Mouse (Mus musculus): ENCODE data around the gene Gys2. TPM values are rescaled to one million over a fixed set of nuclear protein-coding genes. Genes with fewer than 3 reads are reported as not detected.

Gene Gys2
- polyA plus RNA-seq, 1 experiment from 2014 or later = 0.07 TPM

DNA sequence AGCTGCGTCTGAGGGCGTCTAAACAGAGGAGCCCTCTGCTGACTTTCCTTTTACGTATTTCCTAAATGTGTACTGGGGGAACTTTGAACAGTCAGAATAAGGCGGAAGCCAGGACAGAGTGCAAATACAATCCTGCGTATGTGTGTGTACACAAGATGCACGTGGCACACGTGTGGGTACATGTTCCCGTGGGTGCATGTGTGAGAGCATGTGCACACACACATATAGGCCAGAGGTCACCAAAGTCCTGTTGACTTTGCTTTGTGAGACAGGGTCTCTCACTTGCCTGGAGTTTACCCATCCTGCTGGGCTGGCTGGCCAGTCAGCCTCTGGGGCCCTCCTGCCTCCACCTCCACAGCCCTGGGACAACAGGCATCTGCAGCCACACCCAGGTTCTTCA, 1.8 kb downstream of the Gys2 start:
- H3K9me3 ChIP-seq (ENCODE audit: control insufficient read depth, low read length) = no peaks in the 10 kb centered on the region
- peak; percentile 54 for DNase-seq (ENCODE audit: low spot score)
- no peak overlapping the region for H3K4me3 ChIP-seq (ENCODE audit: low read depth, low read length)
- no peak overlapping the region for H3K27ac ChIP-seq (replicated peaks)
- H3K4me2 ChIP-seq (replicated peaks; ENCODE audit: low read depth) = no peak overlapping the region
- H3K36me3 ChIP-seq (ENCODE audit: control insufficient read depth, insufficient read depth, low read length) = no peaks in the 10 kb centered on the region
- peak; percentile 90 for ATAC-seq (ENCODE audit: low FRiP score, low TSS enrichment)
- no peak overlapping the region for H3K9ac ChIP-seq (ENCODE audit: low read length)
- TF ChIP-seq EP300 (optimal IDR thresholded peaks at IDR 0.05) = no peak
- TF ChIP-seq CTCF (IDR thresholded peaks at IDR 0.05; ENCODE audit: low read depth) = no peak
- H3K4me1 ChIP-seq (replicated peaks; ENCODE audit: control insufficient read depth, insufficient read depth) = no peaks in the 10 kb centered on the region
- no peaks in the 10 kb centered on the region for H3K27me3 ChIP-seq (ENCODE audit: control insufficient read depth, insufficient read depth, low read length)
- WGBS = 59% methylated on average over 8 of the region's 8 CpGs

DNA sequence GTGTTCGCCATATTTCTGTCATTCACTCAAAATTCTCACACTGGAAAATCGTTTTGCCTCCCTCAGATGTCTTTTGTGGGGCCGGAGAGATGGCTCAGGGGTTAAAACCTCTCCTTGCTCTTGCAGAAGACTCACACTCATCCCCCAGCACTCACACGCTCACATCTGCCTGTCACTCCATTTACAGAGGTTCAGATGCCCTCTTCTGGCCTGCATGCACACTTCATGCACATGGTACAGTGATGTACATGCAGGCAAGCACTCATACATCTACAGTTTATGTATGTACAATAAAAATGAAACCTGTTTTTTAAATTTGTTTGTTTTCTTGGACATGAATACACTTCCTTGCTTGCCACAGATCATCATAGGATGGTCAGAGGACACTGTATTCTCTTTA, 3.3 kb downstream of the Gys2 start:
- DNase-seq (ENCODE audit: low spot score) = peak; percentile 28

DNA sequence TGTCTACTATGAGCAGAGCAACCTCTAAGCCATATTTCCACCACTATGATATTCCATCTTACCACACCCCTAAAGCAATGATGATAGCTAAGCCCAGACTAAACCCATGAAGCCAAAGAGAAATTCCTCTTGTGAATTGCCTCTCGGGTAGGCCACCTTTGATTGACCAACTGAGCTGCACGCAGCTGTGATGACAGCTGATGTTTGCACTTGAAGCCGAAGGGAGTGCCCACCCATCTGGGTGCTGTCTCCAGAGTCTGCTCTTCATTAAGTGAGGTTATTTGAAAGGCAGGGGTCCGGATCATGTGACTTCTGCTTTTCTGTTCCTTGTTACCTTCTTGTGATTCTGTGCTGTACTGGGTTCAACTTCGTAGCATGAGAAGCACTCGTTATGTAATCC, 10.7 kb downstream of the Gys2 start:
- DNase-seq (ENCODE audit: low spot score) (no peak), ATAC-seq (ENCODE audit: low FRiP score, low TSS enrichment) (no peak)
- no peak overlapping the region for H3K9ac ChIP-seq (ENCODE audit: low read length)
- H3K27ac ChIP-seq (replicated peaks) = no peak overlapping the region
- no peaks in the 10 kb centered on the region for H3K9me3 ChIP-seq (ENCODE audit: control insufficient read depth, low read length)
- TF ChIP-seq EP300 (optimal IDR thresholded peaks at IDR 0.05) (no peak), CTCF (IDR thresholded peaks at IDR 0.05; ENCODE audit: low read depth) (no peak)
- H3K4me1 ChIP-seq (replicated peaks; ENCODE audit: control insufficient read depth, insufficient read depth) = 0 out of 2 replicates have a peak, but pooled peaks cover 2% of the 10 kb centered on the region
- no peaks in the 10 kb centered on the region for H3K27me3 ChIP-seq (ENCODE audit: control insufficient read depth, insufficient read depth, low read length)
- H3K36me3 ChIP-seq (ENCODE audit: control insufficient read depth, insufficient read depth, low read length) = no peaks in the 10 kb centered on the region
- 71% methylated on average over 6 of the region's 6 CpGs for WGBS
- H3K4me3 ChIP-seq (ENCODE audit: low read depth, low read length) = no peak overlapping the region
- no peak overlapping the region for H3K4me2 ChIP-seq (replicated peaks; ENCODE audit: low read depth)

More for the DNA sequence above, 3.3 kb downstream of the Gys2 start:
- Histone ChIP-seq H3K9ac (ENCODE audit: low read length) (no peak overlapping the region), H3K36me3 (ENCODE audit: control insufficient read depth, insufficient read depth, low read length) (no peaks in the 10 kb centered on the region), H3K9me3 (ENCODE audit: control insufficient read depth, low read length) (no peaks in the 10 kb centered on the region), H3K4me3 (ENCODE audit: low read depth, low read length) (no peak overlapping the region), H3K4me1 (replicated peaks; ENCODE audit: control insufficient read depth, insufficient read depth) (no peaks in the 10 kb centered on the region), H3K27ac (replicated peaks) (no peak overlapping the region), H3K27me3 (ENCODE audit: control insufficient read depth, insufficient read depth, low read length) (no peaks in the 10 kb centered on the region), H3K4me2 (replicated peaks; ENCODE audit: low read depth) (no peak overlapping the region)
- TF ChIP-seq EP300 (optimal IDR thresholded peaks at IDR 0.05) (no peak), CTCF (IDR thresholded peaks at IDR 0.05; ENCODE audit: low read depth) (peak; percentile 73)
- 52% methylated on average over 4 of the region's 4 CpGs for WGBS
- peak; percentile 46; the same call in 1 of the 2 replicates for ATAC-seq (ENCODE audit: low FRiP score, low TSS enrichment)

DNA sequence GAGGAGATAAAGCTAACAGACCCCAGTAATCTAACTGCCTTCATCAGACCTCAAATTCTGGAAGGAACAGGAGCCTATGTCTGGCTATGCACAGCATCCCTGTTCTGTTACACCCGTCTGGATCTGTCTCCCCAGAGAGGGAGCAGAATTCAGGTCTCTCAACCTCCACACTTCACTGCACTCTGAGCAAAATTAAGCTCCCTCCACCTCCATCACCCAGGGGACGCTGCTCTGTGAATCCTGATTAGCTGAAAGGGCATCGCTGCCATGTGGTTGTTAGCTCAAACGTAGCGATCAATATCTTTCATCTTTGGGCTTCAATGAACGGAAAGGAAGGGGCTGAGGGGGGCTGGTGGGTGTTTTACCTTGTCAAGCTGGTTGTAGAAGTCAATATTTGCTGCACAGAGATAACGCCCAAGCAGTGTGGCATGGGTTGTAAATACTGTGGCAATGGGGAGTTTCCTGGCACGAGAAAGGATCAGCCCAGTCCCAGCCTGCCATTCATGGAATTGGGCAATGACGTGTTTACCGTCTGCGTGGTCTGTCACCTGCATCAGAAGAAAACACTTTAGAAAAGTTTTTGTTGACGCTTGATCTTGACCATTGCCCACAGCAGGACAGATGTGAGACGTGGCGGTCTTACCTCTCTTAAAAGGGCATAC, 13.8 kb downstream of the Gys2 start:
- H3K27ac ChIP-seq (replicated peaks) = no peak overlapping the region
- no peaks in the 10 kb centered on the region for H3K9me3 ChIP-seq (ENCODE audit: control insufficient read depth, low read length)
- 52% methylated on average over 14 of the region's 14 CpGs for WGBS
- no peaks in the 10 kb centered on the region for H3K36me3 ChIP-seq (ENCODE audit: control insufficient read depth, insufficient read depth, low read length)
- no peak overlapping the region for H3K4me3 ChIP-seq (ENCODE audit: low read depth, low read length)
- TF ChIP-seq CTCF (IDR thresholded peaks at IDR 0.05; ENCODE audit: low read depth) (no peak), EP300 (optimal IDR thresholded peaks at IDR 0.05) (no peak)
- peak; percentile 90 for ATAC-seq (ENCODE audit: low FRiP score, low TSS enrichment)
- DNase-seq (ENCODE audit: low spot score) = peak; percentile 41
- 0 out of 2 replicates have a peak, but pooled peaks cover 2% of the 10 kb centered on the region for H3K4me1 ChIP-seq (replicated peaks; ENCODE audit: control insufficient read depth, insufficient read depth)
- no peak overlapping the region for H3K9ac ChIP-seq (ENCODE audit: low read length)
- no peaks in the 10 kb centered on the region for H3K27me3 ChIP-seq (ENCODE audit: control insufficient read depth, insufficient read depth, low read length)
- no peak overlapping the region for H3K4me2 ChIP-seq (replicated peaks; ENCODE audit: low read depth)

DNA sequence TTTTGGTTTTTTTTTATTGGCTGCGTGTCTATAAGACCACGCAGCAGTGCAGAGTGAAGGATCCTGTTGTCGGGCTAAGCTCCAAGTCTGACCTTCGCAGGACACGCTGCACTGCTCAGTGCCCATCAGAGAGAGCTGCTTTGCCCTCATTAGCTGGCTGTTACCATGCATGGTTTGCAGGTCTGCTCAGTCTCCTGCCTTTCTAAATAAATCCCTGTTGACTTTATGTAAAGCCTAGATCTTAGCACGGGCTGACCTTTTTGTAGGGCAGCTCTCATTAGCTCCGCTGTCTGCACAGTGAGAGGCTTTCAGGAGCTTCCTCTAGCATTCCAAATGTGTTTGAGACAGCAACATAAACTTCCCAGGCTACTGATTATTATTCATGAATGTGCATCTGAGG, 14.9 kb downstream of the Gys2 start:
- Histone ChIP-seq H3K27me3 (ENCODE audit: control insufficient read depth, insufficient read depth, low read length) (no peaks in the 10 kb centered on the region), H3K9ac (ENCODE audit: low read length) (no peak overlapping the region), H3K9me3 (ENCODE audit: control insufficient read depth, low read length) (no peaks in the 10 kb centered on the region), H3K4me1 (replicated peaks; ENCODE audit: control insufficient read depth, insufficient read depth) (0 out of 2 replicates have a peak, but pooled peaks cover 2% of the 10 kb centered on the region), H3K4me3 (ENCODE audit: low read depth, low read length) (no peak overlapping the region), H3K4me2 (replicated peaks; ENCODE audit: low read depth) (no peak overlapping the region), H3K36me3 (ENCODE audit: control insufficient read depth, insufficient read depth, low read length) (no peaks in the 10 kb centered on the region), H3K27ac (replicated peaks) (no peak overlapping the region)
- TF ChIP-seq CTCF (IDR thresholded peaks at IDR 0.05; ENCODE audit: low read depth) (no peak), EP300 (optimal IDR thresholded peaks at IDR 0.05) (no peak)
- DNase-seq (ENCODE audit: low spot score) (no peak), ATAC-seq (ENCODE audit: low FRiP score, low TSS enrichment) (no peak)
- WGBS = 26% methylated on average over 7 of the region's 7 CpGs

DNA sequence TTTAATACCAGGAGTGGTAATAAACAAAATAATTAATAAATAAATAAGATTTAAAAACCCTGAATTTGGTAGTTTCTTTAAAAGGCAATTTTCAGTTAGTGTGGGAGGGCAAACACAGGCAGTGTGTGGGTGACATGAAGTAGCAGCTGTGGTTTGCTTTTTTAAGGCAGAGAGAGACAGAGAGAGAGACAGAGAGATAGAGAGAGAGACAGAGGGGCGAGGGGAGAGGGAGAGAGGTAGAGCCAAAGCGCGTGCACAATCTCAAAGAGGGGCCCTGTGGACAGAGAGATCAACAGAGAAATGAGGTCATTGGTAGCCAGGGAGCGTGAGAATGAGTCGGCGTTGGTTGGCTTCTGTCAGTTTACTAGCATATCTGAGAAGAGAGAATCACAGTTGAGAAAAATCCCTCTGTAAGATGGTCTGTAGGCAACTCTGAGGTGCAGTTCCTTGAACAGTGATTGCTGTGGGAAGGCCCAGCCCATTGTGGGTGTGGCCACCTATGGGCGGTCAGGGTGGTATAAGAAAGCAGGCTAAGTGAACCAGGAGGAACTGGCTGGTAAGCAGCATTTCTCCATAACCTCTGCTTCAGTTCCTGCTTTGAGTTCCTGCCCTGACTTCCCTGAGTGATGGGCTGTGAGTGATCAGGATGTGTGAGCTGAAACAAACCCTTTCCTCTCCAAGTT, 17.5 kb downstream of the Gys2 start:
- 64% methylated on average over 7 of the region's 7 CpGs for WGBS
- Histone ChIP-seq H3K27me3 (ENCODE audit: control insufficient read depth, insufficient read depth, low read length) (no peaks in the 10 kb centered on the region), H3K36me3 (ENCODE audit: control insufficient read depth, insufficient read depth, low read length) (no peaks in the 10 kb centered on the region), H3K4me1 (replicated peaks; ENCODE audit: control insufficient read depth, insufficient read depth) (0 out of 2 replicates have a peak, but pooled peaks cover 2% of the 10 kb centered on the region), H3K9ac (ENCODE audit: low read length) (no peak overlapping the region), H3K4me3 (ENCODE audit: low read depth, low read length) (no peak overlapping the region), H3K4me2 (replicated peaks; ENCODE audit: low read depth) (no peak overlapping the region), H3K27ac (replicated peaks) (no peak overlapping the region), H3K9me3 (ENCODE audit: control insufficient read depth, low read length) (no peaks in the 10 kb centered on the region)
- DNase-seq (ENCODE audit: low spot score) (peak; percentile 62), ATAC-seq (ENCODE audit: low FRiP score, low TSS enrichment) (peak; percentile 81)
- TF ChIP-seq EP300 (optimal IDR thresholded peaks at IDR 0.05) = no peak
- TF ChIP-seq CTCF (IDR thresholded peaks at IDR 0.05; ENCODE audit: low read depth) = no peak

Measured in stomach, postnatal 0 days (tissue).